Mouse (Mus musculus) spleen, postnatal 14 days (tissue): ENCODE measurements around the gene Pgap2.
"Not testable (repeated sequence)": the region's sequence is repeated elsewhere in the genome, so short reads cannot be mapped to it uniquely, and the experiment has no call there.

Experiments used
- DNase-seq, 2 experiments: peaks; one replicate each; pipeline ENCODE4 v3.0.0; 2021 to 2022; ENCODE audit warnings: low spot score in 2 of 2

Pgap2 gene

DNA sequence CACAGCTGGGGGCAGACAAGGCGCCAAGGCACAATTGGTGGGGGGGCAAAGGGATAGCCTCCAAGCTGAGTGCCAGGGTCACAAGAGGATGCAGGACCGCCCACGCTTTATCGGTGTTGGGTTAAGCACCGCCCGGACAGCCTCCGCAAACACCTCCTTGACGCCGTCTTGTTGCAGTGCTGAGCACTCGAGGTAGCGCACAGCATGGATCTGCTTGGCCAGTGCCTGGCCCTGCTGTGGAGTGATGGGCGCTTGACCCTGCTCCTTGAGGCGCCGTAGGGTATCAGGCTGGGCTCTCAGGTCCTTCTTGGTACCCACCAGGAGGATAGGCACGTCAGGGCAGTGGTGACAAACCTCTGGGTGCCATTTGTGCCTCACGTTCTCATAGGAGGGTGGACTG lies 29.6 kb downstream of the Pgap2 start:
- DNase-seq, result no peak

DNA sequence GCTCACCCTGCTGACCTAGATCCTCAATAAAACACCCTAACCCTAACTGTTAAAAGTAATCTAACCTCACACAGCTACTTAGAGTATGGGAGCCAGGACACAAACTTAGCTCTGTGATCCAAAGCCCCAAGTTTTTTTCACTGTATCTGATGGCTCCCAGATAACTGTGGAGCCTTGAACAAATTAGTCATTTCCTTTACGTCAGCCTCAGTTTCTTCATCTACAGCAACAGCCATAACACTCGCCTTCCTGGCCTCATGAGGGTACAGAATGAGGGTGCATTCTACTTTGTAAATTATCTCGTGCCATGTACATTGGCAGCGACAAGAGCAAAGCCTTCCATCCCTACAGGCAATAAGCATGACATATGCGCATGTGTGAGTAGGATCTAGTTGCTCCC lies 32.4 kb downstream of the Pgap2 start:
- no peak for DNase-seq

DNA sequence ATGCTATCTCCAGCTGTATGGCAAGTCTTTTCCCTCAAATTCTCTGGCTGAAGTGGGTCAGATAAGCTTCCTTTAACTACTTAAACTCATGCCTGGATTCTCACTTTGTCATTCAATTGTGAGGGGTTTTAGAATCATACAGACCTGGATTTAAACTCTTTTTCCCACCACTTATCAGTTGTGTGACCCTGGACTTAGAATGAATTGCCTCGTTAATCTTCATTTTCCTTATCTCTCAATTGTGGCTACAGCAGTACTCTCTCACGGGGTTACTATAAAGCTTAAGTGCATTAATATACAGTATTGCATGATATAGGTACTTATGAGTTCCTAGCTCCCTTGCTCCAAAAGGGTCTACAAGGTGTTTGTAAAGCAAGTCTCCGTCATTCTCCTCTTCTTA lies 32.9 kb downstream of the Pgap2 start:
- DNase-seq, result no peak

DNA sequence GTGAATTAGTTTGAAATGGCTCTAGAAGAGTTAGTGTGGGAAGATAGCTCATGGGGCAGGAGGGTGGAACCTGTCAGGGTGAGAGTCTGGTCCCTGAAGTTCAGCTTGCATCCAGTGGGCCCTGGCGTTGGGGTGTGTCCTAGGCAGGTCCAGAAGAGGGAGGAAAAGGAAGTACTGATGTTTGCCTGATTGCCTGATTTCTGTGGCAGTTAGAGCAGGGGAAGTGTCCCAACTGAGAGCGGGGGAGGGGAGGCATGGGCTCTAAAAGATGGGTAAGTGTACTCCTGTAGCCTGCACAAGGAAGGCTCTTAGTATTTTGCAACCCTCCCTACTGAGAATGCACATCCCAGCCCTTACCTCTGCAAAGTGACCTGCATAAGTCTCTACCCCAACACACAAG lies 33.9 kb downstream of the Pgap2 start:
- peak in 1 of 2 experiments; percentile 17 for DNase-seq

DNA sequence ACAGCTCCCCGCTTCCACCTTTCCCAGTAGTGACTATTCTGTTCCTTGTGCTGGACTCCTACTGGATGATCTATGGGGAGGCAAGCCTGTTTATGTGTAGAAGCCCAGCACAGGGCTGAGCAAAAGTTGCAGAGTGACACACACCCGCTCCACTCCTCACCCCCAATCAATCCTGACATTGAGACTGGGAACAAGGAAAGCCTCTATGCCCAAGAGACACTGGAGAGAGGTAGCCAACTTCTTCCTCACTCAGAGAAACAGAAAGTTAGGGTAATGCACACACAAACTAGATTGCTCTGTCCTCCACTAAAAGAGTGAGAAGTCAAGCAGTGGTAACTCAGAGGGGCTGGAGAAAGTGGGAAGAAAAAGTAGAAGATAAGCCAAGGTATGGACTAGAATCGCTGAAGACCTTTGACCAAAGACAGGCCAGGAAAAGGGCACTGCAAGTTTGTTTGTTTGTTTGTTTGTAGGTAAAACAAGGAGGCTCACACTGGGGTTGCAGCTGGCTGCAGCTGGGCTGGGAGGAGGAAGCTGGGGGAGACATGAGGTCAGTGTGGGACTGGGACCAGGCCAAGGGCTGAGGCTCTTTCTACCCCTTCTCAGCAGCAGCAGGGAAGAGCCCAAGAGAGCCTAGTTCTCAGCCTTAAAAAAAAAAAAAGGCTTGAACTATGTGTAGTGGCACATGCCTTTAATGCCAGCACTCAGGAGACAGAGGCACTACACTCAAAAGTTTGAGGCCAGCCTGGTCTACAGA lies 35.0 kb downstream of the Pgap2 start:
- no peak for DNase-seq

DNA sequence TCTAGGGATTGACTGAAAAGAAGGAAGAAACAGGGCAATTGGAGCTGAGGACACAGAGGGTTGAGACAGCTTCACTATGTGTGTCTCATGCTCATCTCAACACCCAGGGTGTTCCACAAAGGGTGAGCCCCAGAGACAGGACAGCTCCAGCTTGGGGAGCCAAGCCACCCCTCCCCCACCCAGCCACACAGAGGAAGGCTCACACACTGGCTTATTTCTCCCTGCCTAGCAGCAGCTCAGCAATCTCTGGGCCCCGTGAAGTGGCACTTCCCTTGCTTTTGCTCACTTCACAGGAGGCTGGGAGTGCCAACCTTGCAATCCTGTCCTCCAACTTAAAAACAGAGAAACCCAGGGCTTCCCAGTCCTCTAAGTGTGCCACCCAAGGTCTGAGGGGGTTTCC lies 35.8 kb downstream of the Pgap2 start:
- DNase-seq, result no peak

DNA sequence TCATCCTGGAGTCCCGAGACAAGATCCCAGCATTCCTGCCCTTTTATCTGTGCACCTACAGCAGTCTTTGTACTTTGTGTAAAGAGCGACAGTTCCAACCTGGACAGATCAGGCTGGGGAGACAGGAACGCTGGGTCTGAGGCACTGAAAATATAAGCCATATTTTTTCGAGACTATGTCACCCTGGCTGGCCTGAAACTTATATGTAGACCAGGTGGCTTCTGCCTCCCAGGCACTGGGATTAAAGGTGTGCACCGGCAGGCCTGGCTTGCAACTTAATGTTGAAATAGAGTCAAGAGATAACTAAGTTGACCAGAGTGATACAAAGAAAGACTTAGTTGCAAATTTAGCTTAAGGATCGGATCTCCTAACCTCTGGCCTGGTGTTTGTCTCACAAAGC lies 36.3 kb downstream of the Pgap2 start:
- no peak for DNase-seq

DNA sequence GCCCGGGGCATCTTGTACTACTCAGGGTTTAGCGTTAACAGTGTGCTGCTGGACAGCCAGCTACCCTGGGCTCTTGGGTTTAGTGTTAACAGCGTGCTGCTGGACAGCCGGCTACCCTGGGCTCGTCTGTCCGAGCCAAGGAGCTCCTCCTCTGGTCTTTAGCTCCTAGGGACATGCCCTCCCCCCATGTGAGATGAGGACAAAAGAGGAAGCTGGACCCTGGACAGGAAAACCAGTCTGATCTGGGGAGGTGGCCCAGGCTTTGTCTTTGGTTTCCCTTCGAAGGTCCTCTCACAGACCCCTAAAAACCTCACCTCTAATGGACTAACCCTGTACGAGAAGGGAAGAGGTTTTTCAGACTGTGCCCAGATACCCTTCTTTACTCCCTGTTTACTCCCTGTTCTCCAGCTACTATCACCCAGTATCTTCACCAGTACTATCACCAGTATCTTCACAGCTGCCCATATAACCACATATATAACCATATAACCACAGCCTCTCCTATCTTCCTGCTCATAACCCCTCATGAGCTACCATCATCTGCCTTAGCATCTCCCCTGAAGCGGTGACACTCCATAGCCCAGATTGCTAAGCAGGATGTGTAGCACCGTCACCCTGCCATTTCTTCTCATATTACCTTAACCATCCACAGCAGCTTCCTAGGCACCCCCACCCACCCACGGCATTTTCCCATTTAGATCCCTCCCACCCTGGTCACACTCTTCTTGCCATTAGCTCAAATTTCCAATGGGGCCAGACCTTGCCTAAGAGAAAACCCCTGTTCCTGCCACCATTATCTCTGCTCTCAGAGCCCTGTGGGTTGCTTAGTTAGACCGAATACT lies 37.2 kb downstream of the Pgap2 start:
- DNase-seq, result no peak

DNA sequence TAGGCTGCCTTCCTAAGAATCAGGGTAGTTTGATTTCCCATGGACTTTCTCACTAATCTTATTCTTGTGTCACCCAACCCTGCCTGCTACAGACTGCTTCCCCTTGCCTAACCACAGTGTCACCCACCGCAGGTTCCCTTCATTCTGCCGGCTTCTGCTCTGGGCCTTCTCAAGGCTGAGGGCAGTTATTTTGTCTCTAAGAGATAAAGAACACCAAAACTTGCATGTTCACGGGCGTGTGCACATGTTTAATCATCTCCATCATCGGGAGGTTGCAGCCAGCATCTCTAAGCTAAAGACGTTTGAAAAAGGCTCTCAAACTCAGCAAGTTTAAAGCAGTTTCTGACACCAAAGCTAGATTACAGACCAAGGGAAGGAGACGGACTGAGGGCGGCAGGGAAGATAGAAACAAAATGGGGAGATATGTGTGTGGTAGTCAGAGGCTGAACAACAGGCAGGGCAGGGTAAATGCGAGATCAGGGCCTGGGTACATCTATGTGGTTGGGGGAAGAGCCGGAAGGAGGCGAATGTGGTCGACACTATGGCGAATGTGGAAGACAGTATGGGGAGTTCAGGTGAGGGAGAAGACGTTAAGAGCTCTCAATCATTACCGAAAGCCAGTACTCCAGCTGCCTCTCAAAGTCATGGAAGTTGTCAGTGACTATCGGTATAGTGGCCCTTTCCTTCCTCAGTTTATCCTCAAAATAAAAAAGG lies 38.8 kb downstream of the Pgap2 start:
- peak in 1 of 2 experiments; percentile 44 for DNase-seq

DNA sequence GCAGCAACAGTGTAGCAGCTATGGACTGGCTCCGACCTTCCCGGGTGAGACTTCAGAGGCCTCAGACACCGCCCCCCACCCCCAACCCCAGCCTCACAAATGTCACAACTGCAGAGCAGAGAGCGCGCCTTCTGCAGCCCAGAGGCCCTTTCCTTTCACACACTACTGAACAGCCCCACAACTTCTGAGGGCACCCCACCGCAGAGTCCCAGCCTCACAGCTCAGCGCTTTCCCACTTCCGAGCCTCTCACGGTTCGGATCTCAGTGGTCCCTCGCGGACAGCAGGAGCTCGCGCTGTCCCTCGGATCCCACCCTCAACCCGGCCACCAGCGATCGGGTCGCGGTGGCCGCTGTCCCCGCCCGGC lies 39.5 kb downstream of the Pgap2 start:
- peak in 1 of 2 experiments; percentile 59 for DNase-seq

DNA sequence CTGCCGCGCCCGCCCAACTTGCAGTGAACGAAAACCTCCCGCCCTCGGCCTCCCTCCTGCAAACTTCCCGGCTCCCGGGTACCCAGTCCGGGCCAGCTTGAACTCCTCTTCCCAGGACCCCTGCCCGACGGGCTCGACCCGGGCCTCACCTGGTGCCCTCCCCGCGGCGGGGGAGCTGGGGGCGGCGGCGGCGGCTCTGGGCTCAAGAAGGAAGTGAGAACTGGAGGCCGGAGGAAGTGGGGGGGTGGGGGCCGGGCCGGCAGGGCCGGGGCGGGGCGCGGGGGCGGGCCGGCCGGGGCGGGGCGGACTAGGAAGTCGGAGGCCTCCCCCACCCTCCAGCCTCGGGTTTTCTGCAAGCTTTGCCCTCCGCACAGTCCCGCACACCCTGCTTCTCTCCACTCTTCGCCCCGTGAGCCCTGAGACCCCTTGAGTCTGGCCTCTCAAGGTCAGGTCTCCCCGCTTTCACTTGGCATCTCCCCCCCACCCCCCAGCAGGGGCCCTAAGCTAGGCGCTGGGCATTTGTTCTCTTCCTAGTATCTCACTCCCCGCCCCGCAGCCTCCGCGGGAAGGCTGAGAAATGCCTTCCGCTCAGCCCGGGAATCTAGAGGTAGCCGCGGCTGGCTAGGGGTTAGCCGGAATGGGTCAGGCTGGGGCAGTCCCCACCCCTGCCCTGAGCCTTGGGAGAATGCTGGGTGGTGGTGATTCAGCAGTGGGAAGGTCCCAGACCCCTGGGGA lies 40.1 kb downstream of the Pgap2 start:
- peak; percentile 59 to 74 for DNase-seq

DNA sequence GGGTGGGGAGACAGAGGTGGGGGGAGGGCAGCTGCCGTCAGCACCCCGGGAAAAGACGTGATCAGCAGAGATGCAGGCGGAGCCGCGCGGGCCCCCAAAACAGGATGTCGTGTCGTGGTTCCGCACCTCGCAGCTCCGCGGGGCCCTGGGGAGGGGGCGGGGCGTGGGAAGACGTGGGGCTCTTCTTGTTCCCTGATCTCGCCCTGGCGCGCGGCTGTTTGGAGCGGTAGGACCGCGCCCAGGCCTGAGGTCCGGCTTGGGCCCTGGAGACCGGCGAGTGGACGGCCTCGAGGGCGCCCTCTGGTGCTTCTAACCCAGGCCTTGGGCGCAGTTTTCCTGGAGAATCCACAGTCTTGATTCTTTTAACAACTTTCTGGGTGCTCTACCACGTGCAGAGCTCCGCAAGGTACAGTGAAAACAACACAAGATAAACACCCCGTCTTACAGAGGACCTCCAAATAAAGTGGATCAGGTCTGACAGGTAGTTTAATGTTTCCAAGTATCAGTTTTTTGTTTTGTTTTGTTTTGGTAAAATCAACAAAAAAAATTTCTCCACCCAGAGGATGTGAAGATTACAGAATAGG lies 40.7 kb downstream of the Pgap2 start:
- peak; percentile 81 to 83 for DNase-seq

DNA sequence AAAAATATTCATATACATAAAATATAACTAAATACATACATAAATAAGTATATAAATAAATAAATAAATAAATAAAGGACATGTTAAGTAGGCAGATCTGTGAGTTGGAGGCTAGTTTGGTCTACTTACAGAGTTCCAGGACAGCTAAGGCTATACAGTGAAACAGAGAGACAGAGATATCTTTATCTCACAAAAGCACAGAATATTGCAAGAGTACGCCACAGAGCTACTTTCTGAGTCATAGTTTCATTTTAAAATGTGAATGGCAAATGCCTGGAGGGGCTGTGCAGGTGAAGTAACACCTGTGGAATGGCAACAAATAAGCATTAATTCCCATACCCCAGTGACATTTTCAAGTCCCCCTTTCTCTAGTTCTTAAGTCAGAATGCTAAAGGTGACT lies 43.6 kb downstream of the Pgap2 start:
- DNase-seq, result no peak

DNA sequence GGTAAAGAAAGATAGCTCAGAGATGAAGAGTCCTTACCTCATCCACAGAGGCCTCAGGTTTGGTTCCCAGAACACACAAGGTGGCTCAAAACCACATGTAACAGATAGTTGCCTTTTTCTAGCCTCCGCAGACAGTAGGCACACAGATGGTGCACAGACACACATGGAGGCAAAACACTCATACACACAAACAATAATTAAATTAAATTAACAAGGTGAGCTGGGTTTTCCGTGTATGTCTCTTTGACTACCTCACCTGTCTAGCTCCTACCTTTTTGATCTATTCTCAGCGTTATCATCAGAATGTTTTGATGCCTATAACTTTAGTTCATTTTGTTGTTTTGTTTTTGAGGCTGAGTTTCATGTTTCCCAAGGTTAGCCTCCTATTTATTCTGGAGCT lies 45.9 kb downstream of the Pgap2 start, which contains the start of gene Rhog:
Gene Rhog, minus strand, starts transcription at position 101 of the 400 bp plus-strand sequence.
- DNase-seq, result no peak

DNA sequence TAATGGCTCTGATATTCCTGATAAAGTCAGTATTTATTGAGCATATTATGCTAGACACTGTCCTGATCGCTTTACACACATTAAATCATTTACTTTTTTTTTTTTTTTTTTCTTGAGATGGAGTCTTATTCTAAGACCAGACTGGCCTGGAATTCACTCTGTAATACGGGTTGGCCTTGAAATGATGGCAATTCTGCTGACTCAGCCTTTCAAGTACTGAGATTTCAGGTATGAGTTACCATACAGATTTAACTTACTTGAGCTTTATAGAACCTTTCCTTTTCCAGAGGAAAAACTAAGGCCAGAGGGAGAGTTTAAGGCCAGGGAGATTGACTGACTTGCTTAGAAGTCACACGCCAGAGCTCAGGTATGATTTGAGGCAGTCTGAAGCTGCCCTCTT lies 46.6 kb downstream of the Pgap2 start:
- DNase-seq, result no peak

DNA sequence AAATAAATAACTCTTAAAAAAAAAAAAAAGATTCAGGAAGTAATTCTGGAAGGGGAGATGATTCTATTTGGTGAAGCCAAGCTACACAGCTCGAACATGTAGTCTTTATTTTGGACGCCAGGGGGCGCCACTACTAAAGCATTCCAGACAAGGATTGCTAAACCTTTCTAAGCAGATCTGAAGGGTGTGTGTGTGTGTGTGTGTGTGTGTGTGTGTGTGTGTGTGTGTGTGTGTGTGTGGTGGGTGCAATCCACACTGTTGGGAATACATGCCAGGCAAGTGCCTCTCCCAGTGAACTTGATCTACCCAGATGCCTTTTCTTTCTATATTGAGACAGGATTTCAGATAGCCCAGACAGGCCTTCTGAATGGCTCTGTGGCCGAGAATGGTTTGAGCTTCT lies 48.2 kb downstream of the Pgap2 start:
- DNase-seq, result peak; percentile 63 to 85

DNA sequence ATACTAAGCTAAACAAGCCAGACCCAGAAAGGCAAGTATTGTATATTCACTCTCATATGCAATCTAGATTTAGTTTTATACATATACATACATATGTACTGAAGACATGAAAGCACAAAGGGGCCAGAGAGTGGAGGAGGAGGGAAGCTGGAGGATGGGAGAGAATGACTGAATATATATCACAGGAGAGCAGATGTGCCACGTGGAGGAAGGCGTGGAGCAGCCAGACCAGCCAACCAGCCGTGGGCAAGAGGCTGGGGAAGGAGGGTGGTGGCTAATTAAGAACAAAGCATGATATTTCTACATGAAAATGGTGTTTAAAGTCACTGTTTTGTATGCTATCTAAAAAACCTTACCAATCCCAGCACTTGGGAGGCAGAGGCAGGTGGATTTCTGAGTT lies 48.7 kb downstream of the Pgap2 start:
- DNase-seq, result no peak

DNA sequence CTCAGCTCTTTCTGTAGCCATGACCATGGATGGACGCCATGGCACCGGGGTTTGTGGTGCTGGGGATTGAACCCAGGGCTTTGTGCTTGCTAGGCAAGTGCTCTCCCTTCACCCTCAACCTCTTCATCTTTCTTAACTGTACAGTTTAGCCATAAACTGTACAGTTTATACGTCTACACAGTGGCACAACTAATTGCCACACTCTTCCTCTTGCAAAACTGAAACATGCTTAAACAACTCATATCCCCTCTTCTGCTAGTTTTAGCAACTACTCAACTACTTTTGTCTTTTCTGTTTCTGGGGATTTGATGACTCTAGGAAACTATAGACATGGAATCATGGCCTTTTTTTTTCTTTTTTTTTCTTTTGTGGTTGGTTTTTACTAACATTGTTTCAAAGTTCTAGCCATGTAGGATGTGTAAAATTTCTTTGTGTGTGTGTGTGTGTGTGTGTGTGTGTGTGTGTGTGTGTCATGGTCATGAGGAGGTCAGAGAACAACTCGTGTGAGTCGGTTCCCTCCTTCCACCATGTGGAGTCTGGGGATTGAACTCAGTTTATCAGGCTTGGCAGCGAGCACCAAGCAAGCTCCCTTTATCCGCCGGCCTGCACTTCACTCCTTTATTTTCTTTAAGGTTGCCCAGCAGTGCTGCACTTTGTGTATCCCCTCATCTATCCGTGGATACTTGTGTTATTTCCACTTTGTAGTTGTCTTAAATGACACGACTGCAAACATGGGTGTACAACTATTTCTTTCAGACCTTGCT lies 49.9 kb downstream of the Pgap2 start:
- DNase-seq, result no peak

DNA sequence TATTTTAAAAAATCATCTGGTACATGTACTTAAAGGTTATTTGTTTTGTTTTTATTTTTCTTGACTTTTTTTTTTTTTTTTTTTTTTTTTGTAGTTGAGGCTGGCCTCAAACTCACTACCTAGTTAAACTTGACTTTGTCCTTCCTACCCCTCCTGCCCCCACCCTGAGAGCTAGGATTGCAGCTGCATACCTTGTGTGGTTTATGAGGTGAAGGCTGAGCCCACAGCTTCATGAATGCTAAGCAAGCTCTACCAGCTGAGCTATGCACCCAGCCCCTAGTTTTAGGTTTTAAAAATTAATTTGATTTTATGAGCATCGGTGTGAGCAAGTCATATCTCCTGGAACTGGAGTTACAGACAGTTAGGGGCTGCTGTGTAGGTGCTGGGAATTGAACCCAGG lies 50.5 kb downstream of the Pgap2 start:
- no peak for DNase-seq

DNA sequence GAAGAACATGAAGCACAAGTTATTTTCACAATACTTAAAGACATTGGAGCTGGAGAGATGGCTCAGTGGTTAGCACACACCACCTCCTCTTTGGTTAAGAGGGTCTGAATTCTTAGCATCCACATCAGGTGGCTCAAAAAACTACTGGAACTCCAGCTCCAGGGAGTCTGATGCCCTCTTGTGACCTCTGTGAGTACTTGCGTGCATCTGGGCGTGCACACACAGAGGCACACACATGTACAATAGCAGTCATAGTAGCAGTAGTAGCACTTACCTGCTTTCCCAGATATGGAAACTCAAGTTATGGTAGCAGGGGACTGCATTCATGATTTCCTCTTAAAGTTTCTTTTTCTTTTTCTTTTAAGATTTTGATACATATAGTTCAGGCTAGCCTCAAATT lies 53.0 kb downstream of the Pgap2 start:
- no peak for DNase-seq

DNA sequence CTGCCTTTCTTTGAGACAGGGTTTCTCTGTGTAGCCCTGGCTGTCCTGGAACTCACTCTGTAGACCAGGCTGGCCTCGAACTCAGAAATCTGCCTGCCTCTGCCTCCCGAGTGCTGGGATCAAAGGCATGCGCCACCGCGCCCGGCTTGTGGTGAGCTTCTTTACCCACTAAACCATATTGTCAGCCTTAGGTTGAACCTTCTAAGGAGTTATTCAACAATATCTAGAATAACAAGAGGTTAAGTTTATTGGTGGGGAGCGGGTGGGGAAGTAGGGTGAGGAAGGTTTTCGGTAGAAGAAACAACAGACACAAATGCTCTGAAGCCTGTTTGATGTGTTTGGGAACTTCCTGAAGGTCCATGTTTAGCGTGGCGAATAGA lies 56.0 kb downstream of the Pgap2 start:
- not testable (repeated sequence) for DNase-seq
